Mouse (Mus musculus): ENCODE measurements around the gene Sh3bp5. TPM values are rescaled to one million over a fixed set of nuclear protein-coding genes. Genes with fewer than 3 reads are reported as not detected.
A peak's percentile ranks its signal among the peaks of the same experiment; 100 is the strongest.

Gene Sh3bp5
- polyA plus RNA-seq, 1 experiment from 2014 or later: 58.1 TPM

GRCm38 (mm10) chr14:31416411-31416810 lies 19.5 kb downstream of the Sh3bp5 start:
- H3K36me3 ChIP-seq (ENCODE audit: control insufficient read depth, insufficient read depth, low read length): no peaks in the 10 kb centered on the region
- 79% methylated on average over 3 of the region's 3 CpGs for WGBS

GRCm38 (mm10) chr14:31414967-31415376 lies 20.9 kb downstream of the Sh3bp5 start:
- no peaks in the 10 kb centered on the region for H3K36me3 ChIP-seq (ENCODE audit: control insufficient read depth, insufficient read depth, low read length)
- H3K4me2 ChIP-seq (ENCODE audit: low read depth, low read length): no peak overlapping the region
- H3K9ac ChIP-seq (replicated peaks; ENCODE audit: low read depth, low read length): no peak overlapping the region
- H3K9me3 ChIP-seq (ENCODE audit: control insufficient read depth, low read length): no peaks in the 10 kb centered on the region
- H3K4me1 ChIP-seq (ENCODE audit: control insufficient read depth, insufficient read depth, low read length): 0 out of 2 replicates have a peak, but pooled peaks cover 3% of the 10 kb centered on the region
- H3K27me3 ChIP-seq (ENCODE audit: control insufficient read depth, insufficient read depth, low read length): no peaks in the 10 kb centered on the region
- ATAC-seq (ENCODE audit: low read depth): no peak
- H3K4me3 ChIP-seq (ENCODE audit: low read depth, low read length): no peak overlapping the region
- 62% methylated on average over 7 of the region's 7 CpGs for WGBS
- H3K27ac ChIP-seq (ENCODE audit: low read depth, low read length): peak overlapping the region; percentile 2; the same call in 1 of the 2 replicates

More at GRCm38 (mm10) chr14:31416411-31416810, 19.5 kb downstream of the Sh3bp5 start:
- peaks cover 8% of the 10 kb centered on the region; the same call in 1 of the 2 replicates for H3K4me1 ChIP-seq (ENCODE audit: control insufficient read depth, insufficient read depth, low read length)
- no peak overlapping the region for H3K27ac ChIP-seq (ENCODE audit: low read depth, low read length)
- no peaks in the 10 kb centered on the region for H3K27me3 ChIP-seq (ENCODE audit: control insufficient read depth, insufficient read depth, low read length)
- no peak overlapping the region for H3K9ac ChIP-seq (replicated peaks; ENCODE audit: low read depth, low read length)
- ATAC-seq (ENCODE audit: low read depth): no peak
- H3K4me3 ChIP-seq (ENCODE audit: low read depth, low read length): no peak overlapping the region
- H3K4me2 ChIP-seq (ENCODE audit: low read depth, low read length): no peak overlapping the region
- H3K9me3 ChIP-seq (ENCODE audit: control insufficient read depth, low read length): no peaks in the 10 kb centered on the region

GRCm38 (mm10) chr14:31414235-31414966 lies 21.5 kb downstream of the Sh3bp5 start:
- peak overlapping the region; percentile 2; the same call in 1 of the 2 replicates for H3K27ac ChIP-seq (ENCODE audit: low read depth, low read length)
- WGBS: 64% methylated on average over 10 of the region's 10 CpGs
- H3K4me2 ChIP-seq (ENCODE audit: low read depth, low read length): no peak overlapping the region
- H3K9me3 ChIP-seq (ENCODE audit: control insufficient read depth, low read length): no peaks in the 10 kb centered on the region
- no peak overlapping the region for H3K4me3 ChIP-seq (ENCODE audit: low read depth, low read length)
- no peak overlapping the region for H3K9ac ChIP-seq (replicated peaks; ENCODE audit: low read depth, low read length)
- ATAC-seq (ENCODE audit: low read depth): no peak
- H3K4me1 ChIP-seq (ENCODE audit: control insufficient read depth, insufficient read depth, low read length): 0 out of 2 replicates have a peak, but pooled peaks cover 3% of the 10 kb centered on the region
- H3K36me3 ChIP-seq (ENCODE audit: control insufficient read depth, insufficient read depth, low read length): no peaks in the 10 kb centered on the region
- H3K27me3 ChIP-seq (ENCODE audit: control insufficient read depth, insufficient read depth, low read length): no peaks in the 10 kb centered on the region

- Histone ChIP-seq H3K27me3 (ENCODE audit: control insufficient read depth, insufficient read depth, low read length) (no peaks in the 10 kb centered on the region), H3K36me3 (ENCODE audit: control insufficient read depth, insufficient read depth, low read length) (no peaks in the 10 kb centered on the region), H3K9me3 (ENCODE audit: control insufficient read depth, low read length) (no peaks in the 10 kb centered on the region), H3K9ac (replicated peaks; ENCODE audit: low read depth, low read length) (no peak overlapping the region), H3K4me1 (ENCODE audit: control insufficient read depth, insufficient read depth, low read length) (0 out of 2 replicates have a peak, but pooled peaks cover 3% of the 10 kb centered on the region), H3K4me2 (ENCODE audit: low read depth, low read length) (no peak overlapping the region), H3K4me3 (ENCODE audit: low read depth, low read length) (no peak overlapping the region), H3K27ac (ENCODE audit: low read depth, low read length) (no peak overlapping the region)
- ATAC-seq (ENCODE audit: low read depth): no peak
- 36% methylated on average over 6 of the region's 6 CpGs for WGBS
Measured at GRCm38 (mm10) chr14:31413475-31414086, 22.3 kb downstream of the Sh3bp5 start.

GRCm38 (mm10) chr14:31412651-31413056 lies 23.2 kb downstream of the Sh3bp5 start:
- Histone ChIP-seq H3K36me3 (ENCODE audit: control insufficient read depth, insufficient read depth, low read length) (no peaks in the 10 kb centered on the region), H3K4me3 (ENCODE audit: low read depth, low read length) (no peak overlapping the region), H3K4me2 (ENCODE audit: low read depth, low read length) (no peak overlapping the region), H3K27ac (ENCODE audit: low read depth, low read length) (no peak overlapping the region), H3K27me3 (ENCODE audit: control insufficient read depth, insufficient read depth, low read length) (no peaks in the 10 kb centered on the region), H3K9me3 (ENCODE audit: control insufficient read depth, low read length) (no peaks in the 10 kb centered on the region), H3K9ac (replicated peaks; ENCODE audit: low read depth, low read length) (no peak overlapping the region), H3K4me1 (ENCODE audit: control insufficient read depth, insufficient read depth, low read length) (0 out of 2 replicates have a peak, but pooled peaks cover 3% of the 10 kb centered on the region)
- no peak for ATAC-seq (ENCODE audit: low read depth)
- WGBS: 85% methylated on average over 10 of the region's 10 CpGs

GRCm38 (mm10) chr14:31410737-31411136 lies 25.1 kb downstream of the Sh3bp5 start:
- Histone ChIP-seq H3K36me3 (ENCODE audit: control insufficient read depth, insufficient read depth, low read length) (no peaks in the 10 kb centered on the region), H3K9ac (replicated peaks; ENCODE audit: low read depth, low read length) (no peak overlapping the region), H3K4me3 (ENCODE audit: low read depth, low read length) (no peak overlapping the region), H3K4me1 (ENCODE audit: control insufficient read depth, insufficient read depth, low read length) (0 out of 2 replicates have a peak, but pooled peaks cover 3% of the 10 kb centered on the region), H3K27me3 (ENCODE audit: control insufficient read depth, insufficient read depth, low read length) (no peaks in the 10 kb centered on the region), H3K9me3 (ENCODE audit: control insufficient read depth, low read length) (no peaks in the 10 kb centered on the region), H3K27ac (ENCODE audit: low read depth, low read length) (no peak overlapping the region), H3K4me2 (ENCODE audit: low read depth, low read length) (no peak overlapping the region)
- 92% methylated on average over 4 of the region's 4 CpGs for WGBS
- ATAC-seq (ENCODE audit: low read depth): no peak

- H3K4me1 ChIP-seq (ENCODE audit: control insufficient read depth, insufficient read depth, low read length): 0 out of 2 replicates have a peak, but pooled peaks cover 3% of the 10 kb centered on the region
- H3K36me3 ChIP-seq (ENCODE audit: control insufficient read depth, insufficient read depth, low read length): no peaks in the 10 kb centered on the region
- H3K4me2 ChIP-seq (ENCODE audit: low read depth, low read length): no peak overlapping the region
- H3K27me3 ChIP-seq (ENCODE audit: control insufficient read depth, insufficient read depth, low read length): no peaks in the 10 kb centered on the region
- H3K9me3 ChIP-seq (ENCODE audit: control insufficient read depth, low read length): no peaks in the 10 kb centered on the region
- no peak overlapping the region for H3K9ac ChIP-seq (replicated peaks; ENCODE audit: low read depth, low read length)
- 84% methylated on average over 9 of the region's 9 CpGs for WGBS
- ATAC-seq (ENCODE audit: low read depth): no peak
- no peak overlapping the region for H3K4me3 ChIP-seq (ENCODE audit: low read depth, low read length)
- no peak overlapping the region for H3K27ac ChIP-seq (ENCODE audit: low read depth, low read length)
Measured at GRCm38 (mm10) chr14:31410123-31410724, 25.7 kb downstream of the Sh3bp5 start.

GRCm38 (mm10) chr14:31408666-31409065 lies 27.2 kb downstream of the Sh3bp5 start:
- Histone ChIP-seq H3K9me3 (ENCODE audit: control insufficient read depth, low read length) (no peaks in the 10 kb centered on the region), H3K4me2 (ENCODE audit: low read depth, low read length) (no peak overlapping the region), H3K4me1 (ENCODE audit: control insufficient read depth, insufficient read depth, low read length) (no peaks in the 10 kb centered on the region), H3K4me3 (ENCODE audit: low read depth, low read length) (no peak overlapping the region), H3K36me3 (ENCODE audit: control insufficient read depth, insufficient read depth, low read length) (no peaks in the 10 kb centered on the region), H3K27me3 (ENCODE audit: control insufficient read depth, insufficient read depth, low read length) (no peaks in the 10 kb centered on the region), H3K27ac (ENCODE audit: low read depth, low read length) (no peak overlapping the region), H3K9ac (replicated peaks; ENCODE audit: low read depth, low read length) (no peak overlapping the region)
- ATAC-seq (ENCODE audit: low read depth): no peak
- 56% methylated on average over 8 of the region's 8 CpGs for WGBS
